Mouse (Mus musculus) heart, embryonic 12.5 days (tissue): ENCODE results near the gene Agr2. TPM values are rescaled to one million over a fixed set of nuclear protein-coding genes. Genes with fewer than 3 reads are reported as not detected.

Source experiments
- ATAC-seq: fragments of 200-750 bp; cut with Nextera tagmentation; 2 replicates; pipeline ENCODE4 v1.8.0; 2017; ENCODE audit warnings: moderate TSS enrichment, moderate library complexity; ENCODE audit not compliant: insufficient number of reproducible peaks, low FRiP score
- H3K27ac ChIP-seq: fragments of 300-500 bp; sonication (generic); 2 replicates; pipeline ENCODE4 v1.5.1; 2016; ENCODE audit warnings: mild to moderate bottlenecking, moderate library complexity; ENCODE audit not compliant: poor library complexity, severe bottlenecking
- H3K27me3 ChIP-seq: fragments of 300-500 bp; sonication (generic); replicated peaks from 2 replicates; pipeline ENCODE4 v1.6.1; 2016; ENCODE audit warnings: mild to moderate bottlenecking, moderate library complexity
- H3K36me3 ChIP-seq: fragments of 300-500 bp; sonication (generic); 2 replicates; pipeline ENCODE4 v1.6.1; 2016; ENCODE audit warnings: mild to moderate bottlenecking, moderate library complexity
- H3K4me1 ChIP-seq: fragments of 300-500 bp; sonication (generic); replicated peaks from 2 replicates; pipeline ENCODE4 v1.6.1; 2016; ENCODE audit warnings: mild to moderate bottlenecking
- H3K4me2 ChIP-seq: fragments of 300-500 bp; sonication (generic); 2 replicates; pipeline ENCODE4 v1.6.1; 2016; ENCODE audit warnings: mild to moderate bottlenecking, moderate library complexity
- H3K4me3 ChIP-seq: fragments of 300-500 bp; sonication (generic); 2 replicates; pipeline ENCODE4 v1.5.1; 2016; ENCODE audit warnings: mild to moderate bottlenecking
- H3K9ac ChIP-seq: fragments of 300-500 bp; sonication (generic); 2 replicates; pipeline ENCODE4 v1.6.1; 2016; ENCODE audit warnings: mild to moderate bottlenecking, moderate library complexity
- H3K9me3 ChIP-seq: fragments of 300-500 bp; sonication (generic); replicated peaks from 2 replicates; pipeline ENCODE4 v1.6.1; 2016; ENCODE audit warnings: mild to moderate bottlenecking, moderate library complexity
- WGBS: fragments of 180-500 bp; shearing (Covaris S2); methylation state at CpG from one replicate; pipeline ENCODE4 v1.1.7; 2016; 5-methylcytosine and 5-hydroxymethylcytosine counted together
- polyA plus RNA-seq: library from polyadenylated mRNA; unstranded; fragments of >200 nt; fragmentation: Nextera tagmentation; extraction: Ambion mirVana; gene quantifications from 2 replicates; pipeline ENCODE4 v1.2.1, GENCODE M21; 2016

The Agr2 gene
- 0.33 and 0.52 TPM in 2 replicates for polyA plus RNA-seq

- 65% methylated on average over 9 of the region's 9 CpGs for WGBS
- Histone ChIP-seq H3K9ac (no peak within 1 kb of the TSS), H3K27me3 (no peaks in the 10 kb centered on the region), H3K4me1 (0 out of 2 replicates have a peak, but pooled peaks cover 3% of the 10 kb centered on the region), H3K27ac (no peak within 1 kb of the TSS), H3K36me3 (no peaks in the 10 kb centered on the region), H3K4me3 (no peak within 1 kb of the TSS), H3K9me3 (no peaks in the 10 kb centered on the region), H3K4me2 (no peak within 1 kb of the TSS)
- no peak for ATAC-seq
Observed at GRCm38 (mm10) chr12:35992711-35993110, at the start of gene Agr2. Agr2 (plus strand) TSS chr12:35992907.

- no peak overlapping the region for H3K27ac ChIP-seq
- H3K36me3 ChIP-seq = no peaks in the 10 kb centered on the region
- ATAC-seq = no peak
- H3K4me2 ChIP-seq = no peak overlapping the region
- H3K4me3 ChIP-seq = no peak overlapping the region
- no peak overlapping the region for H3K9ac ChIP-seq
- no peaks in the 10 kb centered on the region for H3K9me3 ChIP-seq
- WGBS = 77% methylated on average over 1 of the region's 1 CpGs
- no peaks in the 10 kb centered on the region for H3K4me1 ChIP-seq
- no peaks in the 10 kb centered on the region for H3K27me3 ChIP-seq
Observed at GRCm38 (mm10) chr12:35951757-35952156, 41.0 kb upstream of the Agr2 start.

DNA sequence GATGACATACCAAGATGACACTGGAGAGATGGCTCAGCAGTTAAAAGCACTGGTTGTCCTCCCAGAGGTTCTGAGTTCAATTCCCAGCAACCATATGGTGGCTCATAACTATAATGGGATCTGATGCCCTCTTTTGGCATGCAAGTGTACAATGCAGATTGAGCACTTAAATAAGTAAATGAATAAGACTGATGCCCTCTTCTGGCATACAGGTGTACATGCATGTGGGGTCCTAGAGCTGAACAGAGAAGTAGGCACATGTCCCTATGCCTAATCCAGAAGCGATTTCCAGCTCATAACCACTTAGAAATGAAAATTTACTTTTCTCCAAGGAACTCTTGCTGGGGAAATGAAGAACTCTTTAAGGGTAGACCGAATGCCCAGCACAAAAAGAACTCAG, 35.5 kb upstream of the Agr2 start:
- WGBS = 62% methylated on average over 2 of the region's 2 CpGs
- Histone ChIP-seq H3K9me3 (no peaks in the 10 kb centered on the region), H3K27ac (no peak overlapping the region), H3K4me1 (no peaks in the 10 kb centered on the region), H3K4me3 (no peak overlapping the region), H3K4me2 (no peak overlapping the region), H3K36me3 (no peaks in the 10 kb centered on the region), H3K9ac (no peak overlapping the region), H3K27me3 (no peaks in the 10 kb centered on the region)
- no peak for ATAC-seq

- no peaks in the 10 kb centered on the region for H3K27me3 ChIP-seq
- no peaks in the 10 kb centered on the region for H3K9me3 ChIP-seq
- no peak overlapping the region for H3K4me3 ChIP-seq
- no peaks in the 10 kb centered on the region for H3K36me3 ChIP-seq
- 39% methylated on average over 7 of the region's 7 CpGs for WGBS
- no peak for ATAC-seq
- H3K27ac ChIP-seq = no peak overlapping the region
- no peak overlapping the region for H3K9ac ChIP-seq
- H3K4me2 ChIP-seq = no peak overlapping the region
- no peaks in the 10 kb centered on the region for H3K4me1 ChIP-seq
Observed at GRCm38 (mm10) chr12:35966098-35966767, 26.5 kb upstream of the Agr2 start.

DNA sequence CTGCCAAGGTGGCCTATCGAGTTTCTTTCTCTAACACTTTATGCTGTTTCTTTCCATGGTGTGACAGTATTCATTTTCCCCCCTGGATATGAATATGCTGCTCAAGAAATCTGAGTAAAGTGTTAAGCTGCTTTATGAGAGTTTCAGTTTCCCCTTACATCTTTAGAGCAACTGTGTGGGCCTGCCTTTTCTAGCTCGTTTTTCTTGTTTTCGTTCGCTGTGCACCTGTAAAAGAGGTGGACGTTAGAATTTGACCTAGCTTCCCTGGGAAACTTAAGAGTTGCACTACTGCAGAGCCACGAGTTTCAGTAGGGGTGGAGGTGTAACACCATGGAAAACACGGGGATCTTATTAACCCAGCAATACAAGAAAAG, 26.0 kb upstream of the Agr2 start:
- no peak overlapping the region for H3K4me2 ChIP-seq
- H3K4me1 ChIP-seq = no peaks in the 10 kb centered on the region
- no peaks in the 10 kb centered on the region for H3K36me3 ChIP-seq
- H3K27me3 ChIP-seq = no peaks in the 10 kb centered on the region
- H3K27ac ChIP-seq = no peak overlapping the region
- no peak overlapping the region for H3K9ac ChIP-seq
- H3K4me3 ChIP-seq = no peak overlapping the region
- no peak for ATAC-seq
- 72% methylated on average over 7 of the region's 7 CpGs for WGBS
- no peaks in the 10 kb centered on the region for H3K9me3 ChIP-seq

- no peak overlapping the region for H3K4me3 ChIP-seq
- no peaks in the 10 kb centered on the region for H3K4me1 ChIP-seq
- H3K9ac ChIP-seq = no peak overlapping the region
- no peaks in the 10 kb centered on the region for H3K27me3 ChIP-seq
- no peaks in the 10 kb centered on the region for H3K9me3 ChIP-seq
- WGBS = 83% methylated on average over 3 of the region's 3 CpGs
- H3K36me3 ChIP-seq = no peaks in the 10 kb centered on the region
- no peak for ATAC-seq
- no peak overlapping the region for H3K27ac ChIP-seq
- no peak overlapping the region for H3K4me2 ChIP-seq
Observed at GRCm38 (mm10) chr12:35975898-35976297, 16.8 kb upstream of the Agr2 start.

DNA sequence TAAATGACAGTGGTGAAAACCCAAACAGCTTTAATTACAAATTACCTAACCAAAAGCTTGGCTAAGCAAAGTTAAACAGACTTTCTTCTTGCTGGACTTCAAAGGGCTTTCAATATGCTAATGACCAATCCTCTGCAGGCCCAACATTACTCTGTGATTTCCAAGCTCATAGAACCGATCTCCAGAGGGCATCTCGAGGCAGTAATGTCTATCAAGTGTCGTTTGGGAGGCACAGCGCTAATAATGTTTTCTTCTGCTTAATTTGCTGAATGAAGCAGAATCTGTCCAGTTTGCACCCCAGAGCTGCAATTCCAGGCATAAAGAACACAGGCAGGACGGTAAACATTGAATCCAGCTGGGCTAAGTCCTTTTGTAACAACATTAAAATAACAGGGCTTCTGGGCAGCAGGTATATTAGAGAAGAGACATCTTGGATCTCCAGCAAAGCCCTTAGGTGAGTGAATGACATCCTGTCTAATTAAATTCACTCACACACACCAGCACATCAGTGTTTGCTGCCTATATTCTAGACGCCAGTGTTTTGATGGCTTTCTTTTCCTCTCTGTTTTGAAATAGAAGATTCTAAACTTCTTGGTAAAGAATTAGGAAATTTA, 15.0 kb upstream of the Agr2 start:
- H3K9me3 ChIP-seq = no peaks in the 10 kb centered on the region
- H3K4me1 ChIP-seq = peaks cover 7% of the 10 kb centered on the region; the same call in 1 of the 2 replicates
- no peak overlapping the region for H3K4me2 ChIP-seq
- no peaks in the 10 kb centered on the region for H3K36me3 ChIP-seq
- H3K9ac ChIP-seq = no peak overlapping the region
- WGBS = 61% methylated on average over 6 of the region's 6 CpGs
- H3K27me3 ChIP-seq = no peaks in the 10 kb centered on the region
- H3K4me3 ChIP-seq = no peak overlapping the region
- no peak for ATAC-seq
- H3K27ac ChIP-seq = no peak overlapping the region

GRCm38 (mm10) chr12:35979625-35980024, 13.1 kb upstream of the Agr2 start:
- no peak for ATAC-seq
- 71% methylated on average over 5 of the region's 5 CpGs for WGBS
- H3K9ac ChIP-seq = no peak overlapping the region

DNA sequence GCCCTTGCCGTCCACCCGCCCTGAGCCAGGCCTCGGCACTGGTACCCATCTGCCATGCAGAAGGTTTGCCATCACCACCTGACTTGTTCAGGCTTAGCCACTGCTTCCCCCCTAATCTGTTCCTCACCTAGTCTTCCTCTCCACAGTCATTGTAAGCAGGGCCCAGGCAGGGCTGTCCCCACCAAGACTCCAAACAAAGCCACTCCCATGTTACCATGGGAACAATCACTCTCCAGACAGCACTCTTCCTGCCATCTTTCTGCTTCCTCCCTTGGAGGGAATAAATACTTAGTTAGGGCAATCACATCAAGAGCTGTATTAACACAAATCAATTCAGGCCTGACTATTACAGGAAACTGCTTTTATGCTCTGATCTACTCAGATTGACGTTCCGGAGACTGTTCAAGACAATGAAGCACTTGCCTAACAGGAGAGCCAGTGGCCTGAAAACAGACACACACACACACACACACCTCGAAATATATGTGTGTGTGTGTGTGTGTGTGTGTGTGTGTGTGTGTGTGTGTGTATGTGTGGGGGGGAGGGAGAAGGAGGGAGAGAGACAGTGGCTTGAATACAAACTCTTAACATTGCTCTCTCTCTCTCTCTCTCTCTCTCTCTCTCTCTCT, 10.9 kb upstream of the Agr2 start:
- H3K27ac ChIP-seq = no peak overlapping the region
- H3K4me3 ChIP-seq = no peak overlapping the region
- no peaks in the 10 kb centered on the region for H3K27me3 ChIP-seq
- H3K9ac ChIP-seq = no peak overlapping the region
- H3K36me3 ChIP-seq = no peaks in the 10 kb centered on the region
- peak; percentile 89 for ATAC-seq
- no peaks in the 10 kb centered on the region for H3K9me3 ChIP-seq
- H3K4me1 ChIP-seq = peaks cover 7% of the 10 kb centered on the region; the same call in 1 of the 2 replicates
- H3K4me2 ChIP-seq = peak overlapping the region; percentile 12; the same call in 1 of the 2 replicates
- 37% methylated on average over 6 of the region's 6 CpGs for WGBS

More at GRCm38 (mm10) chr12:35979625-35980024, 13.1 kb upstream of the Agr2 start:
- Histone ChIP-seq H3K36me3 (no peaks in the 10 kb centered on the region), H3K27ac (no peak overlapping the region), H3K4me3 (no peak overlapping the region), H3K4me2 (no peak overlapping the region), H3K27me3 (no peaks in the 10 kb centered on the region), H3K9me3 (no peaks in the 10 kb centered on the region), H3K4me1 (peaks cover 7% of the 10 kb centered on the region; the same call in 1 of the 2 replicates)

DNA sequence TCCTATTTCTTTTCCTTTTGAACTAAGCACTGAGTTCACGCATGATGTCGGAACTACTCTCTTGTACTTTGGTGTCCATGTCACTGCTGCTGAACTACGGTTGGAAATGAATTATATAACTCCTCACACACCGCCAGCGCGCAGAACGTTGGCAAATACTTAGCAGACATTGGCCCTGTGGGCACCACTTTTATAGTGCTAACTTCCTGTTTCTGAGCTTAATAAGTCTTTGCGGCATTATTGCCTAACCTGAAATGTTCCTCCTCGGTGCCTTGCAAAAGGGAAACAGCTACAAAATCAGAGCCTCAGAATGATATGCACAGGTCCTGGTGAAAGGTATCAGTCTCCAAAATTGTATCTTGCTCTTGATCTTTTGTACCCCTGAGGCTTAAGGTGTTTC, 9.2 kb upstream of the Agr2 start:
- peaks cover 7% of the 10 kb centered on the region; the same call in 1 of the 2 replicates for H3K4me1 ChIP-seq
- H3K4me2 ChIP-seq = no peak overlapping the region
- ATAC-seq = no peak
- H3K4me3 ChIP-seq = no peak overlapping the region
- 91% methylated on average over 9 of the region's 9 CpGs for WGBS
- H3K27ac ChIP-seq = no peak overlapping the region
- H3K9me3 ChIP-seq = no peaks in the 10 kb centered on the region
- H3K36me3 ChIP-seq = no peaks in the 10 kb centered on the region
- H3K9ac ChIP-seq = no peak overlapping the region
- H3K27me3 ChIP-seq = no peaks in the 10 kb centered on the region

- 73% methylated on average over 5 of the region's 5 CpGs for WGBS
- Histone ChIP-seq H3K4me1 (peaks cover 7% of the 10 kb centered on the region; the same call in 1 of the 2 replicates), H3K9me3 (no peaks in the 10 kb centered on the region), H3K4me3 (no peak overlapping the region), H3K9ac (no peak overlapping the region), H3K4me2 (no peak overlapping the region), H3K27me3 (no peaks in the 10 kb centered on the region), H3K27ac (no peak overlapping the region), H3K36me3 (no peaks in the 10 kb centered on the region)
- no peak for ATAC-seq
Observed at GRCm38 (mm10) chr12:35984743-35985142, 8.0 kb upstream of the Agr2 start.
